Mouse (Mus musculus) embryonic fibroblast, embryonic 13.5 days (primary cell): Measurements from ENCODE around the gene Sec62. TPM values are rescaled to one million over a fixed set of nuclear protein-coding genes. Genes with fewer than 3 reads are reported as not detected.

Experiments used
- H3K27ac ChIP-seq: 2 replicates; pipeline ENCODE4 v1.5.1; 2012; ENCODE audit warnings: low read length, control low read depth, inconsistent platforms; ENCODE audit not compliant: insufficient read depth
- H3K4me1 ChIP-seq: 2 replicates; pipeline ENCODE4 v1.6.1; 2011; ENCODE audit warnings: low read length; ENCODE audit not compliant: control insufficient read depth, insufficient read depth
- H3K4me3 ChIP-seq: 2 replicates; pipeline ENCODE4 v1.5.1; 2011; ENCODE audit warnings: mild to moderate bottlenecking, control low read depth, low read length; ENCODE audit not compliant: insufficient read depth
- CTCF ChIP-seq: IDR thresholded peaks from 2 replicates; pipeline ENCODE4 v1.5.1; 2011; ENCODE audit warnings: mild to moderate bottlenecking, control low read depth, low read length, moderate library complexity, borderline replicate concordance; ENCODE audit not compliant: insufficient read depth
- POLR2A ChIP-seq: IDR thresholded peaks from 2 replicates; pipeline ENCODE4 v1.6.1; 2011; ENCODE audit warnings: low read depth, mild to moderate bottlenecking, control low read depth, low read length, moderate library complexity
- polyA plus RNA-seq: library from polyadenylated mRNA; stranded (reverse); fragments of >200 nt; gene quantifications from 2 replicates; pipeline ENCODE4 v1.2.4, GENCODE M21; 2011; ENCODE audit warnings: low read depth; ENCODE audit not compliant: missing spikeins, insufficient read length

Gene Sec62
- polyA plus RNA-seq: 85.2 and 97.4 TPM in 2 replicates

DNA sequence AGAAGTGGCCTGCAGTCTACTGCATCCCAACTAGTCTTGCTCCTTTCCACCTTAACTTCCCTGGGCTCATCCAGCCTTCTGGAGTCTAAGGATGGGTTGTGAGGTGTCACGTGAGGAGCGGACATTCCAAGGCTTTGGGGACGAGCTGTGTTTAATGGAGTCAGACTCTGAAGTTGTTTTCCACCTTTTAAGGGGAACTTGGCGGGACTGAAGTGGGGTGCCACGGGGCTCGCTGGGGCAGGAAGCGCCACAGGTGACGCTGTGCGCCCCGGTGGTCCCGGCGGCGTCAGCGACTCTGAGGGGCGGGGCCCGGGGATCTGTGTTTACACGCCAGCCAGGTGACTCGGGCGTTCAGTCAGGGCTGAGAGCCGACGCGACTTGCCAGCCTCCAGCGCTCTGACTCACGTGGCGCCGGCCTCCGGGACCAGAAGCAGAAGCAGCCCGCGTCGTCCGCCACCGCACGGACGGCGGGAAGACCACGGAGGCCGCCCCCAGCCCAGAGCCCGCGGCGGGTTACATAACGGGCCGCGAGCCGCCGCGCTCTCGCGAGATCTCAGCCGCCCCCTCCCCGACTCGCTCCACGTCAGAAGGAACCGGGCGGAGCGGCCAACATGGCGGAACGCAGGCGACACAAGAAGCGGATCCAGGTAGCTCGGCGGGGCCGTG lies at the start of gene Sec62:
TSS of gene Sec62 (plus strand) at position 139 of the 666 bp plus-strand sequence.
- TF ChIP-seq POLR2A (peak; percentile 92), CTCF (no peak)
- Histone ChIP-seq H3K27ac (peak within 1 kb of the TSS; percentile 45; the same call in 1 of the 2 replicates), H3K4me3 (peak within 1 kb of the TSS; percentile 71), H3K4me1 (0 out of 2 replicates have a peak, but pooled peaks cover 2% of the 10 kb centered on the region)

DNA sequence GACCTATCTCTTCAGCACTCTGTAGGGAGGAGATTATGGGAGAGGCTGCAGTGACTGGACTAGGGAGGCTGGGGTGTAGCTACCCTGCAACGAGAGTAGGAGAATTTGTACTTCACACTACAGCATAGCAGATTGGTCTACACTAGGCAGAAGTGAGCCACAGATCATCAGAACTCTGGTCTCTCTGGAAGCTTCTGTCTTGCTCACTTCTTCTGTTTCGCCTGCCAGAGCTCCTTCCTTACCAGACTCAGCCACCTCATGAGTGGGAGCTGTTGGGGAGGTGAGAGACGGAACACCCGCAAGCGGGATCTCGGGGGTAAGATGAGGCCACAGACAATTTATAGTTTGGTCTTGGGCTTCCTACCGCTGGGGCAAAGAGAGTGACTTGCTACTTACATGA lies 49.8 kb upstream of the Sec62 start:
- Histone ChIP-seq H3K4me3 (no peak overlapping the region), H3K4me1 (no peaks in the 10 kb centered on the region), H3K27ac (no peak overlapping the region)
- TF ChIP-seq POLR2A (no peak), CTCF (no peak)

DNA sequence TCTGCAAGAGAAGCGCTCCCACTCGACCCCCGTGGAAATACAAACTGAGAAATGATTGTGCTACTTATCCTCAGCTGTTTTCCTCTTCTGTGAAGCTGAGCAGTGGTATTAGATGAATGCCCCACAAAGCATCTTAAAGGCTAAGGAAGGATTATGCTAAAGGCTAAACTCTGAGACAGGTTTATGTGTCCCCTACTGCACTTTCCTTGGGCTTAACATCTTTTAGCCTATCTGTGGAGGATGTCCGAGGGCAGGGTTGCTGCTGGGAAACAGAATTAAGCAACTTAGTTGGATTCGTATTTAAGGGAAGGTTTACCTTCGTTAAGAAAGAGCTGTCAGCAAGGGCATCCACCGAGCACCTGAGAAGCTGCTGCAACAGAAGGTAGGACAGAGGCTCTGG lies 46.7 kb upstream of the Sec62 start, which contains the start of gene Samd7:
TSS of gene Samd7 (plus strand) at position 288 of the 400 bp plus-strand sequence.
- no peak within 1 kb of the TSS for H3K27ac ChIP-seq
- no peaks in the 10 kb centered on the region for H3K4me1 ChIP-seq
- TF ChIP-seq CTCF (no peak), POLR2A (no peak)
- H3K4me3 ChIP-seq: no peak within 1 kb of the TSS

DNA sequence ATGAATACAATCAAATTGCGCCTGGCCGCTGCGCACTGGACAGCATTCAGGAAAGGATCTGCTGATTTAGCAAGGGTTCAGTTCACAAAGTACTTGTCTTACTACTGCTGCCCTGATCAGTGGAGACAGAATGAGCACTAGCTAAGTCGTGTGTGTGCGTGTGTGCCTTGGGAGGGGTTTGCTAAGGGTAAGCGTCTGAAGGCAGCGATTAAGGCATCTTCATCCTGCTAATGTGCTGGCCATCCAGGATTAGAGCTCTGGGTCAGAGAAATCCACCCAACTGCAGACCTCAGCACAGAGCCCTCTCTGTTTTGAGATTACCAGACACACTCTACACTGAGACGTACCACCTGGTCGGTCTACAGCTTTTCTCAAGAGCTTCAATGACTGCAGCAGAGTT lies 44.4 kb upstream of the Sec62 start:
- H3K4me3 ChIP-seq: no peak overlapping the region
- H3K4me1 ChIP-seq: no peaks in the 10 kb centered on the region
- H3K27ac ChIP-seq: no peak overlapping the region
- TF ChIP-seq POLR2A: no peak
- no peak for TF ChIP-seq CTCF

DNA sequence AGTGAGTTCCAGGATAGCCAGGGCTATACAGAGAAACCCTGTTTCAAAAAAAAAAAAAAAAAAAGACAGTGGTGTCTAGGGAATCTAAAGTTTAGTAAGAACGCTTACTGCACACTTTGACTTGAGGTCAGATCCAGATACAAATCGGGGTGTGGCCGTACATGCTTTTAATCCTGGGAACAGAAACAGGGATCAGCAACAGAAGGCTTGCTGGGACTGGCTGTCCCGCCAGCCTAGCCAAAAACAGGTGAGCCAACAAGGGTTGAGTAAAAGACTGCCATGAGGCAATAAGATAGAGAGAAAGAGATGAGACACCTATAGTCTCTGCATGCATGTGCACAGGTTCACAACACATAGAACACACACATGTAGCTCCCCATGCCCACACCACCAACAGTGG lies 38.0 kb upstream of the Sec62 start:
- H3K4me1 ChIP-seq: no peaks in the 10 kb centered on the region
- no peak for TF ChIP-seq POLR2A
- no peak for TF ChIP-seq CTCF
- no peak overlapping the region for H3K4me3 ChIP-seq
- H3K27ac ChIP-seq: no peak overlapping the region

DNA sequence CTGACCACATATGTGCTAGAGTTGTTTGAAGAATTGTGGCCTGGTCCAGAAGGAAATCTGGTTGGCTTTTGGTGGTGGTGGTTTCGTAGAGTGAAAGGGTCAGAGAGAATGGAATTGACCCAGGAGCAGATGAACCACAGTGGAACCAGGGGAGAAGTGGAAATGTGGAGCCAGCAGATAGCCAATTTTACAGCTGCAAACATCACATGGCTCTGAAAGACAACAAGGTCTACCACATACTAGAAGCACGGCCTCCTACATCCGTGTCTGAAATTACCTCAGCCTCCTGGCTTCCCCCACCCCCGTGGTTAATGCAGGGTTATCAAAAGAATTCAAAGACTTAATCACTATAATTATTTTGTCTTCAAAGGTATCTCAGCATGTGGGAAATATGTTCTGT lies 27.8 kb upstream of the Sec62 start:
- Histone ChIP-seq H3K27ac (no peak overlapping the region), H3K4me3 (no peak overlapping the region), H3K4me1 (no peaks in the 10 kb centered on the region)
- TF ChIP-seq POLR2A: no peak
- TF ChIP-seq CTCF: no peak

DNA sequence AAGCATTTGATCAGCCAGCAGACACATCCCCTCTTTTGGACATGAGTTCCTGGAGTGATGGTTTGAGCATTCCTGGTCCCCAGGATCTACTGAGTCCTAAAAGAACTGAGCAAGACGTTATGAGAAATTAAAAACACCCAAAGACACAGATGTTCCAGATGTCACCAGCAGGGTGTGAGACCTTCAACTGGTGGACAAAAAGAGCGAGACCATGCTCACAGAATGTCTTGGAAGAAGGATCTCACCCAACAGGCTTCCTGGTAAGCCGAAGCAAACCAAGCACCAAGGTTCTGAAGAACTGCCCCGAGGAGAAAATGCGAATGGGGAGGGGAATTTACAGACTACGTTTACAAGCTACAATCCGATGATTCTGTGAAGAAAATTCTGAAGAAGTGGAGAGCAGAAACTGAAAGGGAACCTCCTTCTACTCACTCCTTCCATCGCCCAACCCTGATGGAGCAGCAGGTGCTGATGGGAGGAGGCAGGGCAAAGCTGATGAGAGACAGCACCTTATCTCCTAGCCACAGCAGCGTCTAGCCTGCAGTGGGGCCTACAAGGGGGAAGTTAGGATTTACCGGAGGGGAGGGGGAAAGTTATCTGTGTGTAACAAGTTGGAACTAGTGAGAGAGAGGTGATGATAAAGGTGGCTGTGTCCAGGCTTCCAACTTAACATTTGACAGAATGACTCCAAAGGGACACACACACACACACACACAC lies 27.2 kb upstream of the Sec62 start:
- TF ChIP-seq POLR2A (no peak), CTCF (no peak)
- no peak overlapping the region for H3K4me3 ChIP-seq
- no peak overlapping the region for H3K27ac ChIP-seq
- no peaks in the 10 kb centered on the region for H3K4me1 ChIP-seq

DNA sequence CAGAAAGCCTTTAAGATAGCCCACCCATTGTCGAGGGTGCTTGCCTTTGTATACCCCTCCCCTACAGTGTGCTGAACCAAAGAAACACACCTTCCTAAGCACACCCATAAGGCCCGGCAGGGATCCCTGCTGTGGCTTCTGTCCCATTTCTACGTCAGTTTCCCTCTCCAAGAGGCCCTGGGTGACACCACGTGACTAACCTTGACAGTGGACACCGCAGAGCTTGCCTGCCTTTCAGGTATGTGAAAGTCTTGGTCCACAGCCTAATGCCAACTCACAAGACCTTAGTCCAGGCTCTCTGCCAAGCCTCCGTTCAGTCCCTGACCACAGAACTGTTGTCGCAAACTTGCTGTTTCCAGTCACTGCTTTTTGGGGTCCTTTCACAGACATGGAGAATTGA lies 26.5 kb upstream of the Sec62 start:
- Histone ChIP-seq H3K4me3 (no peak overlapping the region), H3K27ac (no peak overlapping the region), H3K4me1 (no peaks in the 10 kb centered on the region)
- TF ChIP-seq CTCF (no peak), POLR2A (no peak)

DNA sequence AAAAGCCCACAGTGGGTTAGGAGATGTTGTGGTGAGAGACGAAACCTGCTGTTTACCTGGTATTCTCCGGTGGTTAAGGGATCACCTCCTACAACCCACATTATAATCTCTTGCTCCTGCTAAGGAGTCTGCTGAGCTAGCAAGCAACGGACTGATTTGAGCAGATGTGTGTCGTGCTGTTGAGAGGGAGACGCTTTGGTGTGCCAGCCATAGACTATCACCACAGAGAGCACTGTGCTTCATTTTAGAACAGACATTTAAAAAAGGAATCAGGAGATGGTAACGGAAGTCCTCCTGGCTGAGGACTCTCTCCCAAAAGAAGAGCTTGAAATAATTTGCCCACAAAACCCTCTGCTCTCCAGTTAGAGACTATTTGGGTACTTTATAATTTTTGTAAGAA lies 25.4 kb upstream of the Sec62 start:
- no peak overlapping the region for H3K4me3 ChIP-seq
- H3K4me1 ChIP-seq: no peaks in the 10 kb centered on the region
- H3K27ac ChIP-seq: no peak overlapping the region
- TF ChIP-seq POLR2A: no peak
